Mouse (Mus musculus) lung, embryonic 15.5 days (tissue): ENCODE measurements around the gene Umad1. TPM values are rescaled to one million over a fixed set of nuclear protein-coding genes. Genes with fewer than 3 reads are reported as not detected.

Experiments
- ATAC-seq: fragments of 200-750 bp; cut with Nextera tagmentation; 2 replicates; pipeline ENCODE4 v1.8.0; 2017; ENCODE audit warnings: moderate number of reproducible peaks, borderline replicate concordance; ENCODE audit not compliant: low FRiP score, low TSS enrichment; ENCODE audit errors: extremely low read depth
- H3K27ac ChIP-seq: fragments of 300-500 bp; sonication (generic); 2 replicates; pipeline ENCODE4 v1.5.1; 2015; ENCODE audit warnings: moderate library complexity, mild to moderate bottlenecking, inconsistent platforms
- H3K27me3 ChIP-seq: fragments of 300-500 bp; sonication (generic); 2 replicates; pipeline ENCODE4 v1.6.1; 2015; ENCODE audit warnings: inconsistent platforms
- H3K36me3 ChIP-seq: fragments of 300-500 bp; sonication (generic); 2 replicates; pipeline ENCODE4 v1.6.1; 2015; ENCODE audit warnings: inconsistent platforms
- H3K4me1 ChIP-seq: fragments of 300-500 bp; sonication (generic); 2 replicates; pipeline ENCODE4 v1.6.1; 2015; ENCODE audit warnings: inconsistent platforms
- H3K4me2 ChIP-seq: fragments of 300-500 bp; sonication (generic); 2 replicates; pipeline ENCODE4 v1.6.1; 2015; ENCODE audit warnings: inconsistent platforms, mild to moderate bottlenecking, moderate library complexity
- H3K4me3 ChIP-seq: fragments of 300-500 bp; sonication (generic); 2 replicates; pipeline ENCODE4 v1.5.1; 2015; ENCODE audit warnings: mild to moderate bottlenecking, inconsistent platforms
- H3K9ac ChIP-seq: fragments of 300-500 bp; sonication (generic); 2 replicates; pipeline ENCODE4 v1.6.1; 2015; ENCODE audit warnings: inconsistent platforms
- H3K9me3 ChIP-seq: fragments of 300-500 bp; sonication (generic); 2 replicates; pipeline ENCODE4 v1.6.1; 2016; ENCODE audit warnings: inconsistent platforms
- WGBS: fragments of 180-500 bp; shearing (Covaris S2); methylation state at CpG from one replicate; pipeline ENCODE4 v1.1.7; 2015; 5-methylcytosine and 5-hydroxymethylcytosine counted together
- polyA plus RNA-seq: library from polyadenylated mRNA; unstranded; fragments of >200 nt; fragmentation: Nextera tagmentation; extraction: Ambion mirVana; gene quantifications from 2 replicates; pipeline ENCODE4 v1.2.1, GENCODE M21; 2015

The Umad1 gene
- polyA plus RNA-seq, 1 experiment from 2014 or later = 23.2 TPM

DNA sequence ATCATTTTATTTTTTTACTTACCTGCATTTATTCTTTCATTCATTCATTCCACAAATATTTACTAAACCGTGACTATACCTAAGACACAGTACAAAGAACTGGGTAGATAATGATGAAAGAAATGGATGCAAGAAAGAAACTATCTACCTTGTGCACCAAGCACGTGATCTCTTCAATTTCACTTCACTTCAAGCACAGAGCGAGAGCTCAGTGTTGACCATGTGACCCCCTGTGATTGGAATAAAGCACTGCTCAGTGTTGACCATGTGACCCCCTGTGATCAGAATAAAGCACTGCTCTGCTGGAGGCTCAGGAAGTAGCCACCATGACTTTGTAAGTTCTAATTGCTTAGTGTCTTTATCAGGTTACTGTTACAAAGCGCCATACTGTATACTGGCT, 115.6 kb downstream of the Umad1 start:
- 85% methylated on average over 4 of the region's 4 CpGs for WGBS
- no peaks in the 10 kb centered on the region for H3K9me3 ChIP-seq
- no peak for ATAC-seq
- no peak overlapping the region for H3K4me3 ChIP-seq
- no peak overlapping the region for H3K27ac ChIP-seq
- H3K9ac ChIP-seq = no peak overlapping the region
- H3K4me2 ChIP-seq = no peak overlapping the region
- peaks cover 7% of the 10 kb centered on the region; the same call in 1 of the 2 replicates for H3K4me1 ChIP-seq
- no peaks in the 10 kb centered on the region for H3K27me3 ChIP-seq
- H3K36me3 ChIP-seq = no peaks in the 10 kb centered on the region

GRCm38 (mm10) chr6:8376351-8376750, 117.3 kb downstream of the Umad1 start:
- 89% methylated on average over 5 of the region's 5 CpGs for WGBS
- ATAC-seq = no peak
- H3K27ac ChIP-seq = no peak overlapping the region
- H3K9ac ChIP-seq = no peak overlapping the region
- no peak overlapping the region for H3K4me2 ChIP-seq
- no peaks in the 10 kb centered on the region for H3K27me3 ChIP-seq
- no peaks in the 10 kb centered on the region for H3K9me3 ChIP-seq
- no peaks in the 10 kb centered on the region for H3K36me3 ChIP-seq
- H3K4me3 ChIP-seq = no peak overlapping the region
- H3K4me1 ChIP-seq = peaks cover 4% of the 10 kb centered on the region; the same call in 1 of the 2 replicates

DNA sequence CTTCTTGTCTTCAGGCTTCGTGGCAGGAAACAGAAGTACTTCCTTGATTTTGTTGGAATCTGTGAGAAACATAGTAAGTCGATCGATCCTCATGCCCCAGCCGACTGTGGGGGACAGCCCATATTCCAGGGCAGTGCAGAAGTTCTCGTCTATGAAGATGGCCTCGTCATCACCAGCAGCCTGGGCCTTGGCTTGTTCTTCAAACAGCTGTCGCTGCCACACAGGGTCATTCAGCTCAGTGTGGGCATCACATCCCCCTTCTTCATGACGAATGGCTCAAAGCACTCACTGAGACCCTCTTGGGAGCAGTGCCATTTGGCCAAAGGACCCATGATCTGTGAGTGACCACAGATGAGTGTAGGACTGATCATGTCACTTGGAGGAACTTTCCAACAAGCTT, 118.6 kb downstream of the Umad1 start:
- no peaks in the 10 kb centered on the region for H3K36me3 ChIP-seq
- WGBS = 83% methylated on average over 8 of the region's 8 CpGs
- no peaks in the 10 kb centered on the region for H3K9me3 ChIP-seq
- no peak overlapping the region for H3K27ac ChIP-seq
- ATAC-seq = no peak
- H3K9ac ChIP-seq = no peak overlapping the region
- H3K27me3 ChIP-seq = no peaks in the 10 kb centered on the region
- no peak overlapping the region for H3K4me3 ChIP-seq
- no peak overlapping the region for H3K4me2 ChIP-seq
- H3K4me1 ChIP-seq = peaks cover 4% of the 10 kb centered on the region; the same call in 1 of the 2 replicates

GRCm38 (mm10) chr6:8389307-8389706, 130.2 kb downstream of the Umad1 start:
- 98% methylated on average over 2 of the region's 2 CpGs for WGBS
- ATAC-seq = no peak
- no peaks in the 10 kb centered on the region for H3K27me3 ChIP-seq
- no peak overlapping the region for H3K27ac ChIP-seq
- no peak overlapping the region for H3K9ac ChIP-seq
- H3K4me3 ChIP-seq = no peak overlapping the region
- no peaks in the 10 kb centered on the region for H3K9me3 ChIP-seq
- no peak overlapping the region for H3K4me2 ChIP-seq
- H3K4me1 ChIP-seq = 0 out of 2 replicates have a peak, but pooled peaks cover 2% of the 10 kb centered on the region
- H3K36me3 ChIP-seq = no peaks in the 10 kb centered on the region

- H3K9ac ChIP-seq = no peak overlapping the region
- no peaks in the 10 kb centered on the region for H3K27me3 ChIP-seq
- ATAC-seq = no peak
- WGBS = 69% methylated on average over 6 of the region's 6 CpGs
- H3K4me1 ChIP-seq = 0 out of 2 replicates have a peak, but pooled peaks cover 8% of the 10 kb centered on the region
- H3K4me2 ChIP-seq = no peak overlapping the region
- H3K36me3 ChIP-seq = no peaks in the 10 kb centered on the region
- no peaks in the 10 kb centered on the region for H3K9me3 ChIP-seq
- no peak overlapping the region for H3K4me3 ChIP-seq
- H3K27ac ChIP-seq = no peak overlapping the region
These were observed 131.2 kb downstream of the Umad1 start for GRCm38 (mm10) chr6:8390296-8390695.

GRCm38 (mm10) chr6:8390935-8391334, 131.8 kb downstream of the Umad1 start:
- Histone ChIP-seq H3K9me3 (no peaks in the 10 kb centered on the region), H3K4me1 (0 out of 2 replicates have a peak, but pooled peaks cover 8% of the 10 kb centered on the region)
- WGBS = 95% methylated on average over 2 of the region's 2 CpGs

GRCm38 (mm10) chr6:8393029-8393428, 133.9 kb downstream of the Umad1 start:
- no peak overlapping the region for H3K9ac ChIP-seq
- no peak overlapping the region for H3K4me2 ChIP-seq
- H3K4me1 ChIP-seq = peaks cover 12% of the 10 kb centered on the region; the same call in 1 of the 2 replicates
- H3K9me3 ChIP-seq = no peaks in the 10 kb centered on the region
- H3K36me3 ChIP-seq = no peaks in the 10 kb centered on the region
- ATAC-seq = peak; percentile 65; the same call in 1 of the 2 replicates
- 28% methylated on average over 4 of the region's 4 CpGs for WGBS
- H3K4me3 ChIP-seq = no peak overlapping the region
- H3K27ac ChIP-seq = peak overlapping the region; percentile 8; the same call in 1 of the 2 replicates
- no peaks in the 10 kb centered on the region for H3K27me3 ChIP-seq

More at GRCm38 (mm10) chr6:8390935-8391334, 131.8 kb downstream of the Umad1 start:
- Histone ChIP-seq H3K4me2 (no peak overlapping the region), H3K36me3 (no peaks in the 10 kb centered on the region), H3K27me3 (no peaks in the 10 kb centered on the region), H3K9ac (no peak overlapping the region), H3K4me3 (no peak overlapping the region), H3K27ac (no peak overlapping the region)
- no peak for ATAC-seq

- Histone ChIP-seq H3K36me3 (no peaks in the 10 kb centered on the region), H3K27ac (no peak overlapping the region), H3K4me3 (no peak overlapping the region), H3K4me1 (peaks cover 12% of the 10 kb centered on the region; the same call in 1 of the 2 replicates), H3K9me3 (no peaks in the 10 kb centered on the region), H3K27me3 (no peaks in the 10 kb centered on the region), H3K9ac (no peak overlapping the region), H3K4me2 (no peak overlapping the region)
- no peak for ATAC-seq
These were observed 135.0 kb downstream of the Umad1 start for GRCm38 (mm10) chr6:8394044-8394443.

GRCm38 (mm10) chr6:8395061-8395460, 136.0 kb downstream of the Umad1 start:
- H3K4me3 ChIP-seq = no peak overlapping the region
- 37% methylated on average over 4 of the region's 4 CpGs for WGBS
- no peaks in the 10 kb centered on the region for H3K36me3 ChIP-seq
- ATAC-seq = no peak
- H3K9me3 ChIP-seq = no peaks in the 10 kb centered on the region
- no peak overlapping the region for H3K27ac ChIP-seq
- no peaks in the 10 kb centered on the region for H3K27me3 ChIP-seq
- no peak overlapping the region for H3K4me2 ChIP-seq
- H3K9ac ChIP-seq = no peak overlapping the region
- peaks cover 12% of the 10 kb centered on the region; the same call in 1 of the 2 replicates for H3K4me1 ChIP-seq

GRCm38 (mm10) chr6:8397252-8397651, 138.2 kb downstream of the Umad1 start:
- H3K4me3 ChIP-seq = no peak overlapping the region
- WGBS = 76% methylated on average over 7 of the region's 7 CpGs
- no peak overlapping the region for H3K27ac ChIP-seq
- ATAC-seq = no peak
- H3K9ac ChIP-seq = no peak overlapping the region
- H3K27me3 ChIP-seq = no peaks in the 10 kb centered on the region
- H3K9me3 ChIP-seq = no peaks in the 10 kb centered on the region
- H3K4me1 ChIP-seq = peaks cover 12% of the 10 kb centered on the region; the same call in 1 of the 2 replicates
- H3K4me2 ChIP-seq = no peak overlapping the region
- no peaks in the 10 kb centered on the region for H3K36me3 ChIP-seq

- no peak for ATAC-seq
- Histone ChIP-seq H3K27ac (no peak overlapping the region), H3K4me3 (no peak overlapping the region), H3K9ac (no peak overlapping the region), H3K9me3 (no peaks in the 10 kb centered on the region), H3K36me3 (no peaks in the 10 kb centered on the region), H3K4me2 (no peak overlapping the region), H3K4me1 (peaks cover 8% of the 10 kb centered on the region; the same call in 1 of the 2 replicates), H3K27me3 (no peaks in the 10 kb centered on the region)
- 70% methylated on average over 1 of the region's 1 CpGs for WGBS
These were observed 140.6 kb downstream of the Umad1 start for GRCm38 (mm10) chr6:8399710-8400109.

DNA sequence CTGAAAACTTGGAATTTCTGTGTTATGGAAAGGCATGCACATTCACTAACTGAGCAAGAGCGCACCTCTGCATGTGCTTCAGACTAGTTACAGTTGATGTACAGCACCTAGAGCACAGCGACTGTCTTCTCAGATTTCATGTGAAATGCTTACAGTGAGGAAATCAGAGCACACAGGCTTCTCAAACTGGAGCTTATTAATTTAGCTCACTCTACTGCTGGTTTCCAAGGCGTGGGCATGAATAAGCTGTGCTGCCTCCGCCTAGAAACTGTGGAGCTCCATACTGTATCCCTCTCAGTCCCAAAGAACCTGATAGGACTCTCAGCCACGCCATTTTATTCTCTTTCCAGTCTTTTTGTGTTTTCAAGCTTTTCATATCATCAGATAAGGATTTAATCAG, 144.0 kb downstream of the Umad1 start:
- Histone ChIP-seq H3K27me3 (no peaks in the 10 kb centered on the region), H3K27ac (no peak overlapping the region), H3K9ac (no peak overlapping the region), H3K9me3 (no peaks in the 10 kb centered on the region), H3K4me3 (no peak overlapping the region), H3K36me3 (no peaks in the 10 kb centered on the region), H3K4me1 (no peaks in the 10 kb centered on the region), H3K4me2 (no peak overlapping the region)
- no peak for ATAC-seq
- WGBS = 83% methylated on average over 5 of the region's 5 CpGs

DNA sequence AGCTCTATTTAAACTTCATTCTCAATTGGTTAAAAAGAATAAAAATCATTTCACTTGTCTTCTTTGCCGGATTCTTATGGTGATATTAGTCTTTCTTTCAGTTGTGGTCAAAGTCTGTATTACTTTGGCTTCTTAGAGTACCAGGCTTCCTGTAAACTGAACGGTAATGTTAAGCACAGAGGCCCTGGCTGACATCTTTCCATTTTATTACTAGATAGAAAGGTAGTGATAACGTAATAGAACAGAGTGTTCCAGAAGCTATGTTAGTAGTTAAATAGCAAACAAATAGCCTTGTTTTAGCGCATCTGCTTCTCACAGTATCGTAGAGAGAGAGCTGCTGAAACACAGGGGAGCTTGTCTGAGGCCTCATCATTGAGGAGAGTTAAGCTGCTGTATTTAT, 146.8 kb downstream of the Umad1 start:
- Histone ChIP-seq H3K4me2 (no peak overlapping the region), H3K9ac (no peak overlapping the region), H3K4me3 (no peak overlapping the region), H3K9me3 (no peaks in the 10 kb centered on the region), H3K4me1 (no peaks in the 10 kb centered on the region), H3K27me3 (no peaks in the 10 kb centered on the region), H3K27ac (no peak overlapping the region), H3K36me3 (no peaks in the 10 kb centered on the region)
- no peak for ATAC-seq
- 81% methylated on average over 5 of the region's 5 CpGs for WGBS
